Mouse (Mus musculus): ENCODE measurements around the gene Prss36. TPM values are rescaled to one million over a fixed set of nuclear protein-coding genes. Genes with fewer than 3 reads are reported as not detected.
A peak's percentile ranks its signal among the peaks of the same experiment; 100 is the strongest.

The Prss36 gene
- polyA plus RNA-seq (2015; fragmentation: Nextera tagmentation; extraction: Ambion mirVana): 3.3 and 4.5 TPM in 2 replicates

- Histone ChIP-seq H3K9me3 (ENCODE audit: low read length) (no peaks in the 10 kb centered on the region), H3K9ac (replicated peaks) (no peak within 1 kb of the TSS), H3K27me3 (ENCODE audit: insufficient read depth, low read length) (peaks cover 12% of the 10 kb centered on the region; the same call in 1 of the 2 replicates), H3K4me1 (ENCODE audit: insufficient read depth) (no peaks in the 10 kb centered on the region), H3K4me3 (ENCODE audit: low read depth, low read length) (no peak within 1 kb of the TSS), H3K4me2 (ENCODE audit: low read depth, low read length) (no peak within 1 kb of the TSS), H3K27ac (ENCODE audit: low read depth) (no peak within 1 kb of the TSS), H3K36me3 (replicated peaks; ENCODE audit: insufficient read depth, low read length) (no peaks in the 10 kb centered on the region)
- ATAC-seq (no peak), DNase-seq (no peak)
- 73% methylated on average over 6 of the region's 6 CpGs for WGBS (ENCODE audit: insufficient replicate concordance)
- TF ChIP-seq EP300 (IDR thresholded peaks at IDR 0.05; ENCODE audit: low read depth) (no peak), CTCF (IDR thresholded peaks at IDR 0.05; ENCODE audit: low read depth) (no peak)
These were observed at the start of gene Prss36 for GRCm38 (mm10) chr7:127946470-127947023. Gene Prss36, minus strand, starts transcription at chr7:127946725.

GRCm38 (mm10) chr7:127993341-127993977 lies 46.9 kb upstream of the Prss36 start, which contains the start of gene Pycard:
Gene Pycard, minus strand, starts transcription at chr7:127993867.
- peak; percentile 58 for DNase-seq
- peak within 1 kb of the TSS; percentile 51 for H3K4me3 ChIP-seq (ENCODE audit: low read depth, low read length)
- no peaks in the 10 kb centered on the region for H3K9me3 ChIP-seq (ENCODE audit: low read length)
- peaks cover 24% of the 10 kb centered on the region for H3K36me3 ChIP-seq (replicated peaks; ENCODE audit: insufficient read depth, low read length)
- no peaks in the 10 kb centered on the region for H3K27me3 ChIP-seq (ENCODE audit: insufficient read depth, low read length)
- H3K9ac ChIP-seq (replicated peaks): peak within 1 kb of the TSS; percentile 63
- WGBS (ENCODE audit: insufficient replicate concordance): 10% methylated on average over 18 of the region's 18 CpGs
- peak within 1 kb of the TSS; percentile 72 for H3K4me2 ChIP-seq (ENCODE audit: low read depth, low read length)
- peak within 1 kb of the TSS; percentile 46 for H3K27ac ChIP-seq (ENCODE audit: low read depth)
- no peak for TF ChIP-seq CTCF (IDR thresholded peaks at IDR 0.05; ENCODE audit: low read depth)
- TF ChIP-seq EP300 (IDR thresholded peaks at IDR 0.05; ENCODE audit: low read depth): no peak; the same call in 1 of the 2 replicates
- ATAC-seq: peak; percentile 47
- H3K4me1 ChIP-seq (ENCODE audit: insufficient read depth): peaks cover 30% of the 10 kb centered on the region

- no peak for TF ChIP-seq EP300 (IDR thresholded peaks at IDR 0.05; ENCODE audit: low read depth)
- Histone ChIP-seq H3K9me3 (ENCODE audit: low read length) (no peaks in the 10 kb centered on the region), H3K27me3 (ENCODE audit: insufficient read depth, low read length) (no peaks in the 10 kb centered on the region), H3K4me3 (ENCODE audit: low read depth, low read length) (peak overlapping the region; percentile 51), H3K27ac (ENCODE audit: low read depth) (peak overlapping the region; percentile 46), H3K36me3 (replicated peaks; ENCODE audit: insufficient read depth, low read length) (peaks cover 31% of the 10 kb centered on the region), H3K4me1 (ENCODE audit: insufficient read depth) (peaks cover 30% of the 10 kb centered on the region), H3K4me2 (ENCODE audit: low read depth, low read length) (peak overlapping the region; percentile 72), H3K9ac (replicated peaks) (peak overlapping the region; percentile 63)
- 20% methylated on average over 5 of the region's 5 CpGs for WGBS (ENCODE audit: insufficient replicate concordance)
- no peak for DNase-seq
- ATAC-seq: peak; percentile 23
These were observed 46.2 kb upstream of the Prss36 start for GRCm38 (mm10) chr7:127992488-127993340.

GRCm38 (mm10) chr7:127991643-127992487 lies 45.3 kb upstream of the Prss36 start:
- Histone ChIP-seq H3K36me3 (replicated peaks; ENCODE audit: insufficient read depth, low read length) (peaks cover 36% of the 10 kb centered on the region), H3K27ac (ENCODE audit: low read depth) (peak overlapping the region; percentile 22; the same call in 1 of the 2 replicates), H3K4me1 (ENCODE audit: insufficient read depth) (peaks cover 30% of the 10 kb centered on the region), H3K4me2 (ENCODE audit: low read depth, low read length) (peak overlapping the region; percentile 72), H3K9ac (replicated peaks) (no peak overlapping the region), H3K27me3 (ENCODE audit: insufficient read depth, low read length) (no peaks in the 10 kb centered on the region), H3K4me3 (ENCODE audit: low read depth, low read length) (peak overlapping the region; percentile 51; the same call in 1 of the 2 replicates), H3K9me3 (ENCODE audit: low read length) (no peaks in the 10 kb centered on the region)
- ATAC-seq (peak; percentile 61), DNase-seq (peak; percentile 80)
- no peak for TF ChIP-seq EP300 (IDR thresholded peaks at IDR 0.05; ENCODE audit: low read depth)
- TF ChIP-seq CTCF (IDR thresholded peaks at IDR 0.05; ENCODE audit: low read depth): peak; percentile 74
- WGBS (ENCODE audit: insufficient replicate concordance): 42% methylated on average over 6 of the region's 6 CpGs

- DNase-seq (no peak), ATAC-seq (no peak)
- Histone ChIP-seq H3K4me1 (ENCODE audit: insufficient read depth) (peaks cover 30% of the 10 kb centered on the region), H3K9me3 (ENCODE audit: low read length) (no peaks in the 10 kb centered on the region), H3K27ac (ENCODE audit: low read depth) (no peak overlapping the region), H3K9ac (replicated peaks) (no peak overlapping the region), H3K4me2 (ENCODE audit: low read depth, low read length) (no peak overlapping the region), H3K36me3 (replicated peaks; ENCODE audit: insufficient read depth, low read length) (peaks cover 64% of the 10 kb centered on the region), H3K27me3 (ENCODE audit: insufficient read depth, low read length) (no peaks in the 10 kb centered on the region), H3K4me3 (ENCODE audit: low read depth, low read length) (no peak overlapping the region)
- TF ChIP-seq EP300 (IDR thresholded peaks at IDR 0.05; ENCODE audit: low read depth): no peak
- WGBS (ENCODE audit: insufficient replicate concordance): 78% methylated on average over 1 of the region's 1 CpGs
These were observed 42.4 kb upstream of the Prss36 start for GRCm38 (mm10) chr7:127988904-127989303.

All from liver, postnatal 0 days (tissue).